Mouse (Mus musculus): ENCODE results near the gene Pip4k2c.

Gene Pip4k2c

DNA sequence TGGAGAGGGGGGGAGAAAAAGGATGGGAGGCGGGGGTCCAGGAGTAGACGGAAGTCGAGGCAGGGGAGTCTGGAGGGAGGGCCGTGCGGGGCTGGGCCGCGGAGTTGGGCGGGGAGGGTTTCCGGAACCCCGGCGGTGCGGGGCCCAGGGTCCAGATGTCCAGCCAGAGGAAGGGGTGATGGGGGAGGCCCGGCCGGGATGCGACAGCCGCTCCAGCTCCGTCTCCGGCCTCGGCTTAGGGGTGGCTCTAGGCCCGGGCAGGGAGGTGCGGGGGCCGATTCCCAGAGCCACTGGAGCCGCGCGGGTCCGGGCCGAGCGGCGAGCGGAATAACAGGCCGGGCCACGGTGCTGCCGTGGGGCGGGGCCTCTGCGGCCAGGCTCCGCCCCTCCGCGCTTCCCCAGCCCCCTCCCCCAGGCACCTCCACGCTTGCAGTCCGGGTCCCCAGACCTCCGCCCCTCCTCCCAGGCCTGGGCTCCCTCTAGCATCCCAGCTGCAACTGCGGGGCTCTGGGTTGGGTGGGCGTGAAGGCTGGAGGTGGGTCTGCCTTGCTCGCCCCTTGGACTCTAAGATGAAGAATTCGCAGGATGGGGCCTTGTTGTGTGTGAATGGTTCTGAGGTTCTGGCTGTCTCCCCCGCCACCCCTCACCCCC is 22.8 kb downstream of the Pip4k2c start:
- no peak for DNase-seq (ENCODE audit: low spot score)

DNA sequence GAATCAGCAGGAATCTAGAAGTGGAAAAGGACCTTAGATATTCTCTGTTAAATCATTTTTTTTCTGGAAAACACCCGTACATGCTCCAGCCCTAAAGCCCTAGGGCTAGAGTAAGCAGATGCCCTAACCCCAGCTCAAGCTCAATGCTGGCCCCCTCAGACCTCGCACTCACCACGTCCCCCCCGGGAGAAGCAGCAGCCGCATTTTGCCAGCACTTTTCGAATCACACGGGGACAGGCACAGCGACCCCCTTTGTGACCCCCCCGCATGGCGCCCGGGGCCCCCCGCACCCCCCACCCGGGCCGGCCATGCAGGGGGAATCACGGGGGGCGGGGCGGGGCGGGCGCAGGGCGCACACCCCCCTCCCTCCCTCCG is 23.3 kb downstream of the Pip4k2c start:
- DNase-seq (ENCODE audit: low spot score), result no peak

DNA sequence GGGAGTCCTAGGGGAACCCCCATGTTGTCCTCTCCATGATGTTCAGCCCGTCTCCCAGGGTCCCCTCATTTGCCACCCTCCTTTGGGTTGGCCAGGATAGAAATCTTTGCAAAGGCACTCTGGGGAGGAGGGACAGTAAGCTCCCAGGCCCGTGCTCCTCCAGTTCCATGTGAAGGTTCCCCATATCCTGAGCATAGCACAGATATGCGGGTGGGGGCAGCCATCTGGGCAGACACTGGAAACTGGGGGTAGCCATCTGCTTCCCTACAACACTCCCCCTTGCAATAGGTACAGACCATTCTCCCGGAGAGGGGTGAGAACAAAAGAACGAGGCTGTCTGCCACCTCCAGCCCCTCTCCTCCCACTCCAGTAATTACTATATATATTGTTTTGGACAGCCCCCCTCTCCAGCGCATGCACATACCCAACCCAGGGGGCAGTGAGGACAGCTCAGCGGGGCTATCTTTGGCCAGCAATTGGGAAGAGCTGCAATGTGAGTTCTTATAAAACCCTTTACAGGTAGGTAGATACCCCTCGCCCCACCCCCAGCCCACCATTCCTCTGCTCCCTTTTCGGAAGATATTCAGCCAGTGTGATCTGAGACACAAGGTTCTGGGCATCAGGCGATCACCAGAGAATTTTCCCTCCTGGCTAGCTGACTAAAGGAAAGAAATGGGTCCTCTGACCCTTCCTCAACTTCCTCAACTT is 23.9 kb downstream of the Pip4k2c start:
- DNase-seq (ENCODE audit: low spot score), result no peak

DNA sequence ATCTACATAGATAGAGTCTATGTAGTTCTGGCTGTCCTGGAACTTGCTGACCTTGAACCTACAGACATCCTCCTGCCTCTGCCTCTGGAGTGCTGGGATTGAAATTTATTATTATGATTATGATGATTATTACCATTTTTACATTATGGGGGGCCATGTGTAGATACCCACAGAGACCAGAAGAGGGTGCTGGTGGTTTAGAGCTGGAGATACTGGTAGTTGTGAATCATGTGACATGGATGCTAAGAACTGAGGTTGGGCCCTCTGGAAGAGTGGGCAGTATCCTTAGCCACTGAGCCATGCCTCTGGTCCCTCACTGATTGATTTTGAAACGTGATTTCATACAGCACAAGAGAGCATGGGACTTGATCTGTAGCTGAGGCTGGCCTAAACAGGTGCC is 24.9 kb downstream of the Pip4k2c start:
- DNase-seq (ENCODE audit: low spot score), result no peak

DNA sequence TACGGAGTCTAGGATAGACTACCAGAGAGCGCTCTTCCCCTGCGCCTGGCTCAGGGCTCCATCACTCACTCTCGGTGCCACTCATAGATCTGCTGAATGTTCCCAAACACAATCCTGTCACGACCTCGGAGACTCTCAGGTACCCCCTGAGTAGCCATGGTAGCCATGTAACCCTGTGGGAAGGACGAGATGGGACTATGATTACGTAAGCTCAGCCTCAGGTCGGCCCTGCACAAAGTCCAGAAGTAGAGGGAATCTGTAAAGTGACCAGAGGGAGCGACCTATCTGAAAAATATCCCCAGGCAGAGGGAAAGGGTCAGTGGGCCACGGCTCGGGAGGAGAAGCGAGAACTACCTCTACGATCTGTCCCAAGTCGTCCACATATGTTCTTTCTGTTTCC is 25.9 kb downstream of the Pip4k2c start:
- DNase-seq (ENCODE audit: low spot score), result no peak

DNA sequence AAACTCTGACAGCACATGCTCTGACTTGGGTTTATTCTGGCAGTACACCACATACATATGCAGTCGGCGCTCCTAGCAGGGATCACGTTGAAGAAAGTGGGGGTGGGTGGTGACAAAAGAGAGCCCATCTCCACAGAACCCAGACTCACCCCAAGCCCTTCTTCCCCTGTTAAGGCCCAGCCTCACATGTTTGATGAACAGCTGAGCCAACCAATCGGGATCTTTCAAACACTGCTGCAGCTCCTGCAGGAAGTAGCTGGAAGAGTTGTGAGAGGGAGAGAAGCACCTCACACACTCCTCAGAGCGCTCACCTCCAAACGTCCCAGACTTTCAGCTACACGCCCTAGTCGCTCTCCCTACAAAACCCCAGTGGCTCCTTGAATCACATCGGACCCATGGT is 26.3 kb downstream of the Pip4k2c start:
- no peak for DNase-seq (ENCODE audit: low spot score)

DNA sequence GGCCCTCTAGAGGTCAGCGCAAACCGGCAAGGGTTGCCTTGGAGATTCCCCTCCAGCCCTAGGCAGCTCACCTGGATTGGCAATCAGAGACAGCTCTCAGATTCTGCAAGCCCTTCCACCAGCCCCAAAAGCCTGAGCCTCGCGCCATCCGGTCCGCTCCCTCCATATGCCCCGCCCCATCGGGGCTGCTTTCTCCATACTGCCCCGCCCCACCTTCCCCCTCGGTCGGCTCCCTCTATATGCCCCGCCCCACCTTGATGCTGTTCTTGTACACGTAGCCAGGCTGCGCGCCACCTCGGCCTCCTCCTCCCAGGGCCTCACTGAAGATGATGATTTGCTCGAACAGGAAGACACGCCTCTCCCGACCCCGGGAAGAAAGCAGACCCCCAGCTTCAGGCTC is 27.6 kb downstream of the Pip4k2c start:
- DNase-seq (ENCODE audit: low spot score), result no peak

DNA sequence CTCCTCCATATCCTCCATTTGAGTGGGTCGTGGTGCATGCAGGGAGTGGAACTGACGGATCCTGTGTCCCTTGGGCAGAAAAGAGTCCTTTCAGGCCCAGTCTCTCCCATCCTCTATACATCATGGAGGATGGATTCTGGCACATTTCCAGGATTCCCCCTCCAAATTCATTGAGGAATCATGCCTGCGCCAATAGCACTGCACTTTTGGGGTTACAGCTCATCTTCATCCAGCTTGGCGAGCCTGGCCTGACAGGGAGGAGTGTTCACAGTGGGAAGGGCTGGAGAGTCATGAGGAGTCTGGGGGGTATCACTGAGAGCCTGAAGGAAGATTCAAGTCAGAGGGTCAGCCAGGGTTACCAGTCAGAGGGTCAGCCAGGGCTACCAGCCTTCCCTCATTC is 28.8 kb downstream of the Pip4k2c start:
- DNase-seq (ENCODE audit: low spot score), result no peak

DNA sequence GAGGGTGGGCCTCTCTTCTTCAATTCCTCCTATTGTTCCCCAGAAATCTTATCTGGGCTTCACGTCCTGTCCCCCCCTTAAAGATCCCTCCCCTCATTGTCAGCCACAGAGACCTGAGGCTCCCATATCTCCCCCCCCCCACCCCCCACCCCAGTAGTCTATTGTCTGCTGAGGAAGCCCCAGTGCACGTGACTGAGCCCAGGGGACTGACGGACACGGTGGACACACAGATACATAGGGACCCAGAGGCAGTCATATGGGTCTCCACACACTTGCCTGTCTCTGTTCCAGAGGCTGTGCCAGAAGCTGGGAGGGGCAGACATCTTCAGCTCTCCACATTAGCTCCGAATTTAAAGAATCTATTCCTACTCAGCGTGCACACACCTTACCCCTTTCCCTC is 29.8 kb downstream of the Pip4k2c start:
- no peak for DNase-seq (ENCODE audit: low spot score)

DNA sequence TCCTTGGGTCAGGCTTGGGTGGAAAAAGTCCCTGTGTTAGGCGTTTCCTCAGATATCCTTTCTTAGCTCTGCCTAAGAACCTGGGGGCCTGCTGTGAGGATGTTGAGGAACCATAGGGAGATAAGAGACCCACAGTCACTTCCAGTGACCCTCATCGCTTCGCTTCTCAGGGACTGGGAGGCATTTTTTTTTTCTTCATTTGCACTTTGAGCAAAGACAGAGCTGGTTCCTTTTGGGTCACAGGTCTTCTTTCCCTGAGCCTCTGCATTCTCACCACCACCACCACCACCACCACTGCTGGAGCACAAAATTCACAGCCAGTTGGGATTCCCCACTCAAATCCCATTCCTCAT is 30.7 kb downstream of the Pip4k2c start:
- DNase-seq (ENCODE audit: low spot score), result no peak

DNA sequence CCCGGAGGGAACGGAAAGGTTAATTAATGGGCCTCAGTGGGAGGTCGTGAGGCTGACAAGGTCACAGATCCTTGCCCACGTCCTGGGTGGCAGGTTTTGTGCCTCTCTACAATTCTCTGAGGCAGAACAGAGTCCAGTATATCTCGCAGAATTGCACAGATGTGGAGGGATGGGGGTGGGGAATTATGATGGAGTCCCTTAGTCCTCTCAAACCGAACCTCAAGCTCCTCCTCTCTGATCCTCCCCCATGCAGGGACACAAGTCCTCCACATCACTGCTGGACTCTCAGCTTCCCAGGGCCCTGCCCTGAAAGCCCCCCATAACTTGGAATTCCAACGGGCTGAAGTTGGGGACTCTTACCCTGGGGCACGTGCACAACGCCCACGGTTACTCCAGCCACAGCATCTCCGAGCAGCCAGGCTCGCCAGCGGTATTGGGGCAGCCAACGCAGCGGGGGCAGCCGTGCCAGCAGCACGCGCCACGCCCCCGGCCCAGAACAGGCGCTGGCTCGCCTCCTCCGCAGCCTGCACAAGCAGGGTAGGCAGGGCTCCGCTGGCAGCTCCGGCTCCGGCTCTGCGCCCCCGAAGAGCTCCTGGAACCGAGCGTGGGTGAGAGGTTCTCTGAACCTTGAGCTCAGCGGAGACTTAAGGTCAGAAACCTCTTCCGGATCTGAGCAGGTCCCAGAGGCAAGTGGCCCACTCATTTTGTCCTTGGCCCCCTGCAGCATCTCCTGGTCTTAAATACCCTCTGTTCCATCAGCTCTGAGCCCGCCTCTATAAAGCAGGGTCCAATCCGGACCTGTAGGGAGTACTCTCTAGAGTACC is 31.3 kb downstream of the Pip4k2c start, which contains the start of gene Slc26a10:
Gene Slc26a10 (minus strand): TSS at position 775 of the 824 bp plus-strand sequence.
- DNase-seq (ENCODE audit: low spot score), result no peak

DNA sequence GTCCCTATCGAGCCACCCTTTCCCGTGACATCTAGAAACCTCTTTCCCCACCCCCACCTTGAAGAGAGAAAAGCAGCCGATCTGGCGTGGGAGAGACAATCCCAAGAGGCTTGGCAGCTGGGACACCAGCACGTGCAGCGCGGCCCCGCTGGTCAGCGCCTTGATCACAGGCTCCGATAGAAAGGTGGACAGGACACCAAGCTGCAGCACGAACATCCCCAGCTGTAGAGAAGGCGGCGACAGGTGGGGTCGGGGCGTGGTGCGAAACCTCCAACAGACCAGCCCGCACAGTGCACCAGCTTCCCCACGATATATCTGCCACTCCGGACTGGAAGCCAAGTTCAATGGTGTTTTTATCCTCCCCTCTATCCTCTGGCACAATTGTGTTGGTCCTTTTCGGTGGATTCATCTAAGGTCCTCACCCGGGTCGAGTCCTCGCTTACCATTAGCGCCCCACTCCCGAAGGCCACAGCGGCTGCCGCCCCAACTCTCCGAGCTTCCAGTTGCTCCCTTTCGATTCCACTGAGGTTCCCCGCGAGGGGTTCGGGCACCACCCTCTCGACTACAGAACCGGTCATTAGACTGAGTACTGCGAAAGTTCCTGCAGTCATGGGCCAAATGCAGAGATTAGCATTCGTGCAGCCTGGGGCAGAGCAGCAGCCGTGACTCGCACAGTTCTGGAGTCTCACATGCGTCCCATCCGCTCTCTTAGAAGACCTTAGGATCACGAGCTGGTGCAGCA is 32.9 kb downstream of the Pip4k2c start:
- no peak for DNase-seq (ENCODE audit: low spot score)

DNA sequence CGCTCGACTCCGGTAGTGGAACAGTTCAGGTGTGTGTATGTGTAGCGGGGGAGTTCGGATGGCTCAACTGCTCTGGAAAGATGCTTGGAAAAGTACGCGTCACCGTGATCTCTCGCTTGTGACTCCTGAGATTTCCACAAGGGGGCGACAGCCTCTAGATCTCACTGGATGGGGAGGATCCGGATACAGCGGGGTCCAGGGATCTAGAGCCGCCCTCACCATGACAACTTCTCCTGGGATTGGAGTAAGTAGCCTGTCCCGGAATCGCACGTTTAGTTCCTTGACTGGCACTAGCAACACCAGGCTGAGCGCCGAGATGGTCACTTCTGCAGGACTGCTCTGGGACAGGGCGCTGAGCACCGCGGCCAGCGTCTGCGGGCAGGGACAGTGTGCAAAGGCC is 33.7 kb downstream of the Pip4k2c start:
- peak; percentile 66 for DNase-seq (ENCODE audit: low spot score)

DNA sequence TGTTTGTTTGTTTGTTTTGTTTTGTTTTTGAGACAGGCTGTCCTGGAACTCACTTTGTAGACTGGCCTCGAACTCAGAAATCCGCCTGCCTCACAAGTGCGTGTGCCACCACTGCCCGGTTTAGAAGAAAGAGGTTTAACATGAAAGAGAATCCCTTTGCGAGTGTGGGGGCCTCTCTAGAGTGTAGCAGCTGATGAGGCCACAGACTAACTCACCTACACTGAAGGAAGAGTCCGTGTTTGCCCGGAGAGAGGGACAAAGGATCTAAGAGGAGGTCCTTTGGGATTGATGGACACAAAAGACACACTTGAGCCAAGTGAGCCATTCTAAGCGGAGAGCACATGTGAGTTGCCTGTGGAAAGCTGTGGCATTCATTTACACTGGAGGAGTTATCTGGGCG is 34.1 kb downstream of the Pip4k2c start:
- DNase-seq (ENCODE audit: low spot score), result no peak

DNA sequence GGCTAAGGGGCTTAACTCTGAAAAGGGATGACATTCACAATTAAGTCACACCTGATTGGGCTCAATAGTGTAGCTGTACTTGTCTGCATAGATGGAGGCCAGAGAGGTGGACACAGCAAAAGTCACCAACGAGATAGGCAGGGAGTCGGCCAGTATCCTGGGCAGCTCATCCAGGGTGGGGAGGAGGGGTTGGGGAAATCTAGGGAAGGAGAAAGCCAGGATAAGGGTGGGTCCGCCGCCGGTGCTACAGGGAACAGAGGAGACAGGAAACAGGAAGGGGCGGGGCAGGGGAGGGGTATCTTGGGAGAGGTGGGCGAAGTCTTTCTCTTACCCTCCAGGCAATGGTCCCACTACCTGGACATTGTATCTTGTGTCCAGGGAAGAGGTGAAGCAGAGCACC is 34.6 kb downstream of the Pip4k2c start:
- no peak for DNase-seq (ENCODE audit: low spot score)

DNA sequence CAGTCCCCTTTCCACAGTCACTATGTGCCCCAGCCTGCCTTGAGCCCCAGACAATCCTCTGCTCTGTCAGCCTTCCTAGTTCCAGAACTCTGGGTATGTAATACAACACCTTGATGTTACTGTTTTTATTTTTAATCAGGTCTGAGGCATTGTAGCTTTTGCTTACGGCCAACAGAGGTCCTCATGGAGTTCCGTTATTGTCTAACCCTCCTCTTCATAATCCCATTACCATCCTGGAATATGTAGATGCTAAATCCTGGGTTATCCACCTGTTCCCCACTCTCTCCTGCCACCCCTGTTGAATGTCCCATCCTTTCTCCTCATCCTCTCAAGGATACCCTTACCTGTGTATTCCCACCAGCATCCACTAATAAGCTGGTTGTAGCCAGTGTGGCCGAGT is 35.2 kb downstream of the Pip4k2c start:
- no peak for DNase-seq (ENCODE audit: low spot score)

DNA sequence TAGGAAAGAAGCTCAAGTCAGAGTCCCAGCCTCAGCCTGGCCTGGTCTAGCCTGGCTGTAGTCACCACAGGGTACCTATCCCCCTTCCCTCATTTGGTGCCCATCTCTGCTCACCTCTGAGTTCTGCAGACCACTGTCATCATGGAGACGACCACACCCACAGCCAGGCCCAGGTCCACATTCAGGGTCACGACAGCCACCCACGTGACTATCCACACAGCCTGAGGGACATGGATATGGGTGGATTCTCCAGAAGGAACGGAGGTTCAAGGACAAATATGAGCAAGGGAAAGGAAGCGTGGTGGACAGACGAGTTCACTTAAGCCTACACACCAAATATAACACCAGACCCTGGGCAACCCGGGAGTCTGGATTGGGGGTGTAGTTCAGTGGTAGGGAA is 37.2 kb downstream of the Pip4k2c start:
- no peak for DNase-seq (ENCODE audit: low spot score)

DNA sequence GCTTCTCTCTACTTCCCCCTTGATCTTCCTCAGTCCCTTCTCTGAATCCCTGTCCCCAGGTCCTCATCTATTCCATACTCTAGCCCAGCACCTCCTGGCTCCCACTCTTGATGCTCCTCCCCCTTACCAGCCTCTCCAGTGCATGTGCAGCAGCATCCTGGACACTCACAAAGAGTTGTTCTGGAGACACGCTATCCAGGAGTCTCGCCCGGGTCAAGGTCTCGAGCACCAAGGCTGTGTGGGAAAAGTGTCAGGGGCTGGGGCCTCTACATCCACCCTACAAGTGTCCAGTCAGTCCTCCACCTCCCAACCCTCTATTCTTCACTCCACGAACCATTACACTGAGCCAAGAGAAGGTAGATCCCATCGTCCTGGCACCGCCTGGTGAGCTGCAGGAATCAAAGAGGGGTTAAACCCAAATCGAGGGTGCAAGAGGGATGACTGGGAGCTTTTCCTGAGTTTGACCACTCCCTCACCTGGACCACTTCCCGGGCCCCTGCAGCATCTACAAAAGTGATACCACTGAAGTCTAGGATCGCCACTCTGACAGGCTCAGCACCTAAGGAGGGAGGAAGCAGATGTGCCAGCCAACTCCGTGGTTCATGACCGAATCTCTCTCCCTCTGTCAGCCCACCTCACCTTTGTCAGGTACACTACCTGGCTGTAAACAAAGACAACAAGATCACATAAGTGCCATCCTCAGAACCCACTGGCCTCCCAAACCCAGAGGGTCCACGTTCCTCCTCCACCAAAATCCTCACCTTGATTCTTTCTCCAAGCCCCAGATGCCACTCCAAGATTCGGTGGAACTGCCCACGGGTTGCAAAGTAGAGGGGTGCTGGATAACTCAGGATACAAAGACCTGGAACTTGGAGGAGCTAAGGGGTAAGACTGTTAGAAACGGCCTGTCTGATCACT is 38.0 kb downstream of the Pip4k2c start:
- no peak for DNase-seq (ENCODE audit: low spot score)

DNA sequence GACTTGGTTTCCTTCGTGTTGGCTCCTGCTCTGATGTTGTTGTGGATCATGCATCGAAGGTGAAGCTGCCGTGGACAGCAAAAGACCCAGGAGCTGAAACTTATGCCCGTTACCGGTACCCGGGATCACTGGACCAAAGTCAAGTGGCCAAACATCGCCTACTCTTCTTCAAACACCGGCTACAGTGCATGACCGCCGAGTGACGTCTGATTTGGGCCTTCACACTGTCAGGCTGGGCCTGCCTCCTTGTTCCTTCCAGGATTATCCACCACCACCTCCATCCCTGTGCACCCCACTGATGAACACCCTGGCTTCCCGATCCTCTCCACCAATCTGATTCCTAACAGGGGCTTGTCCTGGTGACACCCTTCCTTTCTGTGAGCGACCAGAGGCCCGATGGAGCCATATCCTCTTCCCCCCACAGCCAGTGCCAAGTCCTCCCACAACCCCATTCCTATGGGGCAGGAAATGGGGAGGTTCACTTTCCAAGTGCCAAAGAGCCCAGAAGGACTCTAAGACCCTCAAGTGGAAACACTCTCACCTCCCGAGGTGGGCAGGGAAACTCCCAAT is 39.7 kb downstream of the Pip4k2c start:
- DNase-seq (ENCODE audit: low spot score), result no peak

DNA sequence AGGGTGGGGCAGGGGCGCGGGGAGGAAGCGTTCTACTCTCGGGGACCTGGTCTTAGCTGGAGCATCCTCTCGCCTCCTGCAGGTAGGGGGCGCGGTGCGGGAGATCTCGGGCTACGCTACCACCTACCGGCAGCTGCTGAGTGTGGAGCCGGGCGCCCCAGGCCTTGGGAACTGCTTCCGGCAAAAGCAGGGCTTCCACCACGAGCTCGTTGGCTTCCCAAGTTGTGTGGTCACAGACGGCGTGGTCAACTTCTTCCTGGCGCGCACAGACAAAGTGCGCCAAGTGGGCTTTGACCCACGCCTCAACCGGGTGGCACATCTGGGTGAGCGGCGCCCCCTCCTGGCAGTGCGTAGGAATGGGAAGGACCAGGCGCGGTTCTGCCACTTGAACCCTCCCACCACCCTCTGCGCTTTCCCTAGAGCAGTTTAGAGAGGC is 40.5 kb downstream of the Pip4k2c start:
- DNase-seq (ENCODE audit: low spot score), result peak; percentile 78

DNA sequence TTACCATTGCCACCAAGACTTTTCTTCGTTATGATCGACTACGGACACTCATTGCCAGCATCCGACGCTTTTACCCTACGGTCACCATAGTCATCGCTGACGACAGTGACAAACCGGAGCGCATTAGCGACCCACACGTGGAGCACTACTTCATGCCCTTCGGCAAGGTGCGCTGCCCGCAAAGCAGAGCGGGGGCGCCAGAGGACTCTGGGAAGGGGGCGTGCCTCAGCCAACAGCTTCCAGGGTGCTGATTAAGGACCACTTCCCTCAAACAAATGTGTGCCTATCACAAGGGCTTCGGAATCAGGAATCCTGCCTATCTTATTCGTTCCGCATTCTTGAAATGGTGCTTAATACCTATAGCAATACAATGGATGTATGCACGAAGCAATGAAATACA is 41.4 kb downstream of the Pip4k2c start:
- DNase-seq (ENCODE audit: low spot score), result no peak
